Mouse (Mus musculus): Measurements from ENCODE around the gene Slc7a4.
A peak's percentile ranks its signal among the peaks of the same experiment; 100 is the strongest.
"Not testable (repeated sequence)": the region's sequence is repeated elsewhere in the genome, so short reads cannot be mapped to it uniquely, and the experiment has no call there.

The Slc7a4 gene

DNA sequence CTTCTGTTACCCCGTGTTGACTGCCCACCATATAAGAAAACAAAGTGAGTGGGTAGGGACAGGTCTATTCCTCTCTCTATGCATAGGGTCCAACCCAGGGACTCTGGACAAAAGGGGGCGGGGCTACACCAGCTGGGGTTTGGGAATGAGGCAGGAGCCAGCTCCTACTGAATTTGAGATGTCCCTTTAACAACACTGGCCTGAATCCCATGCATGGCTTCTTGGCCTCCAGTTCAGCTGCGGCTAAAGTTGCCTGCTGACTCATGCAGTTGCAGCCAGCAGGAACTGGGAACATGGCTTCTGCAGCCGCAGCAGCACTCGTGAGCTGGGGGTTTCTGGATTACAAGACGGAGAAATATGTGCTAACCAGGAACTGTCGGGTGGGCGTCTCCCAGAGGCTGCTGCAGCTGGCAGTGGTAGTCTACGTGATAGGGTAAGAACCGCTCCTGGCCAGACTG, 21.2 kb downstream of the Slc7a4 start, which contains the start of gene P2rx6:
TSS of gene P2rx6 (plus strand) at position 135 of the 458 bp plus-strand sequence.
- peak; percentile 42 for DNase-seq (ENCODE audit: low spot score)

DNA sequence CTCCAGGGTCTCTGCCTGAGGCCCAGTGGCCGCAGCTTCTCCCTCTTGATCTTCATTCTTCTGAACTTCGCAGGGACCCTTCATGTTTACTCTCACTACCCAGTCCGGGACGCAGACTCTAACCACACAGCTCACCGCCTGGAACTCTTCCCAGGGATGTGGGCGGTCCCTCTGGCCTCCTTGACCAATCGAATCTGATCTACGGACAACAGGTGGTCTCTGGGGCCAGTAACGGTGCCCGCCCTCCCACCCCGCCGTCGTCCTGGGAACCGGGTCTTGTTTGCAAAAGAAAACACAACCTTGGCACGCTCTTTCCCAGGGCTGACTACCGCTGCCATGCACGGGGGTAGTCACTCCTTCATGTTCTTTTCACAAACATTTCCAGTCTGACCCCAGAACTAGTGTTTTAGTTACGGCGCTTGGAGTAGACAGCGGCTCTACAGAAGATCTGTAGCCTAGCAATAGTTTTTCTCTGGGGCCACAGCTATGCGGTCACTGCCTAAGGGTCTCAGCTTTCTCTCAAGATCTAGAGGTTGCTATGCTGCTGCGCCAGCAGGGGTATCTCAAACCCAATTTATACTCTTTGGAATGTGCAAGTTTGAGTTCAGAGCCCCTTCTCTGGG, 21.8 kb downstream of the Slc7a4 start, which contains the start of gene Lrrc74b:
TSS of gene Lrrc74b (minus strand) at position 120 of the 623 bp plus-strand sequence.
- peak; percentile 71 for DNase-seq (ENCODE audit: low spot score)

DNA sequence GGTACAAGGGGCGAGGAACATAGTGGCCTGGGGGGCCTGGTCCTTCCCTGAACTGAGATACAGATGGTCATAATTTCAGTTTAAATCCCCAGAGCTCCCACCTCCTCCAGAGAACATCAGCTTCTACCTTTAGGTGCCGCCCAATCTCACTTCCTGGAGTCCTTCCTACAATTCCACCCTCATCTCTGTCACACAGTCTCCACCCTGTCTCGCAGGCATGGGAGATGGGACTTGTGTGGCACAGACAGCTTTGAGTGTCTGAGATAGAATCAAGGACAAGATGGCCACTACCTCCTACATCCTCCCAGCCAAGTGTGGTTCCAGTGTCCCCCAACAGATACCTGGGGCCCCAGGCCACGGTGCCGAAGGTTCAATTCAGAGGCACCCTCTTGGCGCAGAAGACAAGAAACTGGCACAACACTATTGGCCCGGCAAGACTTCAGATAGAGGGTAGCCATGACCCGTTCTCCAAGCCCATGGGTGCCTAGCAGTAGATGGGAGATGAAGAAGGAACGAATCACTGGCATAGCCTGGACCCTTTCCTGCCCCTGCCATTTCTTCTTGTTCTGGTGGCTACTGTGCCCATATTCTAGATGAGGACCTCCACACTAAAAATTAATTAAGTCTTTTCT, 23.5 kb downstream of the Slc7a4 start:
- DNase-seq (ENCODE audit: low spot score), result no peak

DNA sequence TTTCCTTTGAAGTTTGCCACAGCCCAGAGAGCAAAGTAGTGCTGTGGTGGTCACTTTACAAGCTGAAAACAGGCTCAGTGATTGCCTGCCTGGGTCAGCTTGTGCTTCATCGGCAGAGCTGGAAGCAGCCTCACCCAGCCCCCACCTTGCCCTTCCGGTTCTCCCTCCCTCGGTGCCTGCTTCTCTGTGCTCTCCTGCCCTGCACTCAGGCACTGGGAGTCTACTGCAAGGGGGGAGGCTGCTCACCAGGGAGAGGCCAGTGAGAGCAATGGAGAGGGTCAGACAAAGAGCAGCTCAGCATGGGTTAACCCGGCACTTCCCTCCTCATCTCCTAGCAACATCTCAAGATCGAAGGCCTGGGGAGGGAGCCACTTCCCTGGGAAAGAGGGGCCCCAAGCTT, 24.2 kb downstream of the Slc7a4 start:
- no peak for DNase-seq (ENCODE audit: low spot score)

DNA sequence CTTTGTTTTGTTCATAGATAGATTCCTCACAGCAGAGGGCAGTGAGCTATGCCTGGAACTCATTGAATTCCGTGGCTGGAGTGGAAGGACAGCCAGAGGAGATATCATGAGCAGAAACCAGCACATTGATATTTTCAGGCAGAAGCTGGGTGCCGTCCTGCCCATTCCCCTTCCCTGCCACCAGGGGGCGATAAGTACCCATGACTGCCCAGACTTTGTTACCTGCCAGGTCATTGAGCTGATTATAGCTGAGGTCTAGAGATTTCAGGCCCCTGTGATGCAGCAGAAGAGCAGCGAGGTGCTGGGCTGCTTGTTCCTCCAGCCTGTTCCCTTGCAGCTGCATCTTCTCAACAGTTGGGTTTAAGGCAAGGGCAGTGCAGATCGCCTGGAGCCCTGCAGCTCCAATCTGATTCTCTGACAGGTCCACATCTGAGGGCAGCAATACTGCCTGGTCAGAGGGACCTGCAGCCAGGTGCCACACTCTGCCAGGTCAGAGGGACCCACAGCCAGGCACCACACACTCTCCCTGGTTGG, 25.0 kb downstream of the Slc7a4 start:
- DNase-seq (ENCODE audit: low spot score), result peak; percentile 72

DNA sequence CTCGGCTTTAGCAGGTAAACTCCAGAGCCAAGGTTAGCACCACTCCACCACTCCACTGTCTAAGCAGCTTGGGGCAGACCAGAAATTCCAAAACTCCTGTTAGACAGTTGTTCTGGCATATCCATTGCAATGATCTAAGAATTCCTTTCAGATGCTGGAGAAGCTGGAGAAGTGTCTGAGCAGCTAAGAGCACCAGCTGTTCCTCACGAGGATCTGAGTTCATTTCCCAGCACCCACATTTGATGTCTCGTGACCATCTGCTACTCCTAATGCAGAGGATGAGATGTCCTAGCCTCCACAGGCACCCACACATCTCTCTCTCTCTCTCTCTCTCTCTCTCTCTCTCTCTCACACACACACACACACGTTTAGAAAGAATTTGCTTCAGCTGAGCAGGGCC, 26.1 kb downstream of the Slc7a4 start:
- DNase-seq (ENCODE audit: low spot score), result no peak

DNA sequence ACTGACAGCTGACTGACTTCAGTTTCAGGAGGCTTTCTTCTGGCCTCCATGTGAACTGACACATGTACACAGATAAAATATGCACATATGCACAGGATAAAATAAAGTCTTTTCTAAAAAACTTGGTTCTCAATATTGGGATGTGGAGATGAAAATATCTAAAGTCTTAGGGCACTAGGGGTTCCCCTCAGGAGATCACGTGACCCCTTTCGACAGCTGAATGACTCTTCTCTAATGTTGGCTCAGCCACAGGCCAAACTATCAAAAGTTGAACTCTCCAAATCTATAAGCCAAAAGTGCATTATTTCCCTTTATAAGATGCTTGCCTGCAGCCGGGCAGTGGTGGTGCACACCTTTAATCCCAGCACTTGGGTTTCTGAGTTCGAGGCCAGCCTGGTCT, 26.8 kb downstream of the Slc7a4 start:
- no peak for DNase-seq (ENCODE audit: low spot score)

DNA sequence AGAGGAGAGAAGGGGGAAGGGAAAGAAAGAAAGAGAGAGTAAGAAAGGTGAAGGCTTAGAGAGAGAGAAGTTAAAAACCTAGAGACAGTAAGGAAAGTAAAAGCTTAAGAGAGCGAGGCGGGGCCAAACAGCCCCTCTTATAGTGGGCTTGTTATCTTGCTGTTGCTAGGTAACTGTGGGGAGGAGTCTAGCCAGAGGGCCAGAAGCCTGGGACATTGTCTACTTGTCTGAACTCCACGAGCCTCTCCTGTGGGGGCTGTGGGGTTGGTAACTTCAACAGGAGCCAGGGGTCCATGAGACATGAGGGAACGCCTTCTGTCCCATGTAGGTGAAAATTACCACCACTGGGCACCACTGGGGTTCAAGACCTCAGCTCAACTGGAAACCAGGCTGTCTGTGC, 28.3 kb downstream of the Slc7a4 start:
- not testable (repeated sequence) for DNase-seq (ENCODE audit: low spot score)

DNA sequence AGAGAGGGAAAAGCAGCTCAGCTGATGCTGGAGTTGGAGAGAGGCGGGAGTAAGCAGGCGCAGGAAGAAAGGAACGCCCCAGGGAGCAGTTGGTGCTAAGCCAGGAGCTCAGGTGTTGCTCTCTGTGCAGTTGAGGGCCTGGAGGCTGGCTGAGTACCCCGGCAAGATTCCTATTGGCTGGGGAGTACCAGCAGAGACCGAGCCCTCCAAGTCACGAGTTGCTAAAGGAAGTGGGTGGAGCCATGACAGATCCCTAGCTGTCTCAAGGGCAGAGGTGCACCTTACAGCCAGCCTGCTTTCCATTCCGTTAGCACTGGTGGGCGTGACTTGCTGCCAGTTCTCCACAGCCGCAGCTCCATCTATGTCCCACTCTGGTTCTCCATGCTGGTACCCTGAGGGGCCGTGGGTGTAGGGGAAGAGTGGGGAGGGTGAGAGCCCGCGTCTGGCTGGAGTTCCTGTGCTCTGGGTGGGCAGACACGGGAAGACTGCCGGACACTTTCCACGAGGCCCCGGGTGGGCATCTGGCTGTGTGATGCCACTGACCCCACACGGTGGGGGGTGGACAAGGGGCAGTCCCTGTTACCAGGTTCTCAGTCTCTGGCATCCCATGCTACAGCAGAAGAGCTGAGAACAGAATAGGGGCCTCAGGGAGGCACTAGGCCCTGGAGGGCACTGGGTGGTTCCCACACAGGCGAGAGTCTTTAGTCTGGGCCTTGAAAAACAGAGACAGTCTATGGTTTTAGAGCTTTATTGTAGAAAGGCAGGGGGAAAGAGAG, 28.9 kb downstream of the Slc7a4 start:
- DNase-seq (ENCODE audit: low spot score), result peak; percentile 31

DNA sequence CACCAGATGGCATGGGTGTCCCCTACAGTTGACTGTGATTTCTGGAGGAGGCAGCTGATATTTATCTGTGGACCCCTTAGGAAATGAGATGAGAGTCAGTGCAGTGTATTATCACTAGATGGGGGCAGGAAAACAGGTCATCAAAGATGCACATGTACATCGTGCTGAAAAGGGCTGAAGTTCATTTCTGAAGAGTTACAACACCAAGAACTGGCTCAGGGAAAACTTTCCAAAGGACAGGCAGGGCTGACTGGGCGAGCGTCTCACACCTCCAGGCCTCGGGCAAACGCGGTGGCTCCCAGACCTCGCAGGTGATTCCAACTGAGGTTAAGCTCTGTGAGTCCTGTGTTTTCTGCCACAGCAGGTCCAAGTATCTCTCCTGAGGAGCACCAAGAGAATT, 30.2 kb downstream of the Slc7a4 start:
- no peak for DNase-seq (ENCODE audit: low spot score)

DNA sequence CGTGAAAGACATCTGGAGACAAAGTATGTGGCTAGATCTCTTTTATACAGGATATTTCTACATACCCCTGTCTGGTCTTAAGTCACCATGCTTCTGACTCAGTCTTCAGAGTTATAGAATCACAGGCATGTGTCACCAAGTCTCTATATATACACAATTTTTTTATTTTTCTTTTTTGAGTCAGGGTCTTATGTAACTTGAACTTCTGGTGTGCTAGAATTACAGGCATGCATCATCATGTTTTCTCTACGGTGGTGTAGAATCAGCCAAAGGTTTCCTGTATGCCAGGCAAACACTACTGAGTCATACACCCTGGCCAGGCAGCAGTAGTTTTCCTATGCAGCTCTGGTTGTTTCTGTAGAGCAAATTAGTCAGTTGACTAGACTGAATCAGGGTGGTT, 40.4 kb downstream of the Slc7a4 start:
- no peak for DNase-seq (ENCODE audit: low spot score)

DNA sequence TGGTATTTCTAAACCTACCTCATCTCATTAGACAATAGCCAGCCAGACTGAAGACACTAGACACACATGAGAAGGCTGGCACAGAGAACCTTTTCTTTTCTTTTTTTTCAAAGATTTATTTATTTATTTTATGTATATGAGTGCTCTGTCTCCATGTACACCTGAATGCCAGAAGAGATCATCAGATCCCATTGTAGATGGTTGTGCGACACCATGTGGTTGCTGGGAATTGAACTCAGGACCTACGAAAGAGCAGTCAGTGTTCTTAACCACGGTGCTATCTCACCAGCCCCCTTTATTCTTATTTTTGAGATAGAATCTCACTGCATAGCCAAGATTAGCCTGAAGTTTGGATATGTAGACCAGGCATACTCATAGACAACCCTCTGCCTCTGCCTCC, 46.4 kb downstream of the Slc7a4 start:
- no peak for DNase-seq (ENCODE audit: low spot score)

DNA sequence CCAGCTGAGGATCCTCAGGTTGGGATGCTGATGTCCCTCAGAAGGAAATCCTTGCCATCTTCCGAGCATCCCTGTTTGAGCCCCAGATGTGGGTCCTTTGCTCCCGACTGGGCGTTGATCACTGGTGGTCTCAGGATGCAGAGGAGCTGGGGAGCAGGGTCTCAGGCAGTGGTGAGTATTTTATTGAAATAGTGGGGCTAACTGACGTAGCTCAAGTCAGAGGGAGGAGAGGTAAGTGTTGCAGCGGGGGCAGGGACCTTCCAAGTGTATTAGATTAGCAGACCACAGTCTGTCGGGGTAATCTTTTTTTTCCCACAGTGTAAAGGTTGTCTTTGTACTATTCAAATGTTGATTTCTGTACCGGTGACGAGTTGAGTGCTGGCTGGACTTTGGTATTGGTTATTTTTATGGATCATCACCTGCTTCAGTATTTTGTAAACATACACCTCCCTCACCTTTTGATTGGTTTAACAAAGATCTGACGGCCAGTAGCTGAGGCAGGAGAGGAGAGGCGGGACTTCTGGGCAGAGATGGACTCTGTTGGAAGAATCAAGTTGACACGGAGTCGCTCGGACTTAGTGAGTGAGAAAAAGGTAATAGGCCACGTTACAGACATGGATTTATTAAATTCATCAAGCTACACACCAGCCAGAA, 50.2 kb downstream of the Slc7a4 start:
- DNase-seq (ENCODE audit: low spot score), result no peak

DNA sequence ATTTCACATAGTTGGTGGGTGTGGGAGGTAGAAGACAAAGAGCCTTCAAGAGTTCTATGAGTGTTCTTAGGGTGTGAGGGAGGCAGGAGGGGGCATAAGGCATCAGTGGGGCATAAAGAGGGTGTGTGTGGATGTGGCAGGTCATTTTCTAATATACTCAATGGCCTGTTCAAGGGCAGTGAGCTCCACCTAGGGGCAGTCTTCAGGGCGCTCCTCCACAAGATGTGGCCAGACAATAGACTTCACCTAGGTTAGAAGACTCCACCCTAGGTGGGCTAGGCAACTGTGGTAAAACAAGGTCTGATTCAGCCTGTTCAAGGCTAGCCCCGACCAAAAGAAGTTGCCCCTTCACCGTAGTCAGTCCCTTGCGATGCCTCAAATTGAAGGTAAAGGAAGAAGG, 50.7 kb downstream of the Slc7a4 start:
- no peak for DNase-seq (ENCODE audit: low spot score)

DNA sequence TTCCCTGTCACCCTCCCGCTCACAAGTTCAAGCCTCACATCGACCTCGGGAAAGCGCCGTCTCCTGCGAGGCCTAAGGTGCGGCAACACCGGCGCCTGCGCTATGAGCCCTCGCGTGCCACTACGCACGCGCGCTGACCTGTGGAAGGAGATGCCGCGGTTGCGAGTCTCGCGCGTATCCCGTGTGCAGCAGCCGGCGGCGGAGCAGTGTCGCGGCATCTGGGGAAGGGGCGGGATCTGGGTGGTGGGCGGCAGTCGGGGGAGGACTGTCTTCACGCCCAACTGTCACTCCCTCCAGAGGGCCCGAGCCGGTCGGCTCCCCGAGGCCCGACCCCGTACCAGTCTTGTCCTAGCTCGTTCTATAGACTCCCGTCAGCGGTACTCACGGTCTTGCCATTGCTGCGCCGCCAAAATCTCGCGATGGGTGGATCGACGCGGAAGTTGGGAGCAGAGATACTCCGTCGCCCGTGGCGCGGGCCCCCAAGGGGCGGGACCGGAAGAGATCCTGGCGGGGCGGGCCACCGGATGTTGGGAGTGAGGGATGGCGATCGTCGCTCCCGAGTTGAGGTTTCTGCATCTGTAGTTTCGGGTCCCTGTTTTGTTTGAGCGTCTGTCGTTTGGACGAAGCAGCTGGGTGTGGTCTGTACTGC, 52.2 kb downstream of the Slc7a4 start, which contains the start of gene Thap7:
TSS of gene Thap7 (minus strand) at position 497 of the 649 bp plus-strand sequence.
- DNase-seq (ENCODE audit: low spot score), result peak; percentile 93

DNA sequence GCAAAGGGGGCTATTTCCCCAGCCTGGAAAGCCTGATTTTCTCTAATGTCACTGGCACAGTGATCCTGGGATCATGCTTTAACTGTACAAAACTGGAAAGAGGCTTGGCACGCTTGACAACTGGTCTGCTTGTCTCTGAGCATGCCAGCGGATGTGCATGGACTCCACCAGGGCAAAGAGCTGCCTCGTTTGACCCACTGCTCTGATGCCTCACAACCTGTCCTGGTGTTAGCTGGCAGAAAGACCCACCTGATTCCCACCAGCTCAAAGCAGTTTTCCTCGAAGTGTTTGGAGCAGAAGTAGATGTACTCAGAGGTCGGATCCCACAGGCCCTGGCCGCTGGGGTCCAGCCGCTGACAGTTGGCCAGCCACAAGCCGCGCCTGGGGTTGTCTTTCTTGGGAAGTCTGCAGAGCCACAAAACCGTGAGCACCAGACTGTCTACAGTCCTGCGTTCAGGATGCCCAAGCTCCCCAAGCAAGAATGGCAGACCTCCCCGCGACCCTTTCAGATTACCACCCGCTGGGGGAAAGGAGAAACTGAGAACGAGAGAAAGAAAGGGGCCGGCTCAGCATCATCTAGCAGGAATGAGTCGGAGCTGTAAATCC, 52.9 kb downstream of the Slc7a4 start:
- DNase-seq (ENCODE audit: low spot score), result no peak

DNA sequence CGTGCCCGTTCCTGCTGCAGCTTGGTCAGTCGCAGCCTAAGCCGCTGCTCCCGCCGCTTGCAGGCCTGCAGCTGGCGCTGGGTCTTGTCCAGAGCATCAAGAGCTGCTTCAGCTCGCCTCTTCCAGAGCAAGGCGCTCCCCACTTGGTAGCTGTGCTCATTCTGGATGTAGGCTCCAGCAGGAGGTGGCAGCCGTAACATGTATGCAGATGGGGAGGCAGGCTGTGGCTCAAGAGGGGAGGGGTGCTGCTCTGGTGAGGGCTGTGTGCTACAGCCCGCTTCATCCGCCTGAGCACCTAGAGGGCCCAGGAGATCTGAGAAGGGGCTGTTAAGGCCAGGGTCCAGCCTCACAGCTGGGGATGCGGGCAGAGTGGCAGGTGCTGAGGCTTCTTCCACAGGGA, 54.7 kb downstream of the Slc7a4 start:
- no peak for DNase-seq (ENCODE audit: low spot score)

DNA sequence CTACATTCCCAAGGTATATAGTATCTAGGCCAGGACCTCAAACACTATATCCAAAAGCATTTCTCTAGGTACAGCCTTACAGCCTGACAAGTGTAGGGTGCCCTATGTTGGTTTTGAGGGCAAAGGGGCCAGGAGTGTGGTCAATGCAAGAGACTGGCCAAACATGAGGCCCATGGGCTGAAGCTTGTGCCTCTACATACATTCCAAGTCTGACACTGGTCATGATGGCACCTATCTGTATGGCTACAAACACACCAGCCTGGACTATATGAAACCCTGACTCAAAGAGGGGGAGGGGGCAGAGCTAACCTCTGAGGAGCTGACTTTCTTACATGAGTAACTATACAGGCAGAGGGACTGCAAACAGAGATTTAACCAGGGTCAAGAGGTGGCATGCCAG, 55.4 kb downstream of the Slc7a4 start:
- DNase-seq (ENCODE audit: low spot score), result no peak

DNA sequence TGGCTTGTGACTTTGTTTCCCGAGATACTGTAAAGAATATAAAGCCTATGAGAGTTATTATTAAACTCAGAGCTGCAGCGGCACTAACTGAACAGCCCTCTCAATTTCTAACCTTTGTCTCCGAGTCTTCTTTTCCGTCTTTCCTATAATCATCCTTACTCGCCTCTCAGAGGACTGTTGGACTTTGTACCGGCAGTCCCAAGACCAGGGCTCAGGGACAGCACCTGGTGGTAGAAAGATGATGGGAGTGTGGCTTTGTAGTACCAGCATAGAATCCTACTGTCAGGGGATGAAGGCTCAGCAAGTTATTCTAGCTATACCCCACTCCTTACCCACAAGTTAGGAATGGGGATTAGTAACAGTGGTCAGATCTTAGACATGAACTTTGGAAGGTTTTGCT, 56.8 kb downstream of the Slc7a4 start:
- DNase-seq (ENCODE audit: low spot score), result no peak

DNA sequence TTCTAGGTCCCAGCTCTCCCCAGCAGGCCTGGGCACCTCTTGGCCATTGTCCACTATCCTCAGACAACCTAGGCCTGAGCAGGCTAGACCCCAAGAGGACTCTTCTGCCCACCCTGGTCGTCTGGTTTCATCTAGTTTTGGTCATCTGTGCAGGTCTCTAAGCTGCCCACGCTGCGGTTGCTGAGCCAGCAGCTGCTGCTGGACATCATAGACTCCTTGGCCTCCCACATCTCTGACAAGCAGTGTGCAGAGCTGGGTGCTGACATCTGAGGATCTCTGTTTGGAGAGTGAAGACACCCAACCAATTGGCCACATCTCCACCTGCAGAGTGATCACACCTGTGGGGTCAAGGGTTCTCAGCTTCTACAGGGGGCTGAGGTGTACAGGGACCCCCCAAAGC, 57.5 kb downstream of the Slc7a4 start:
- no peak for DNase-seq (ENCODE audit: low spot score)

DNA sequence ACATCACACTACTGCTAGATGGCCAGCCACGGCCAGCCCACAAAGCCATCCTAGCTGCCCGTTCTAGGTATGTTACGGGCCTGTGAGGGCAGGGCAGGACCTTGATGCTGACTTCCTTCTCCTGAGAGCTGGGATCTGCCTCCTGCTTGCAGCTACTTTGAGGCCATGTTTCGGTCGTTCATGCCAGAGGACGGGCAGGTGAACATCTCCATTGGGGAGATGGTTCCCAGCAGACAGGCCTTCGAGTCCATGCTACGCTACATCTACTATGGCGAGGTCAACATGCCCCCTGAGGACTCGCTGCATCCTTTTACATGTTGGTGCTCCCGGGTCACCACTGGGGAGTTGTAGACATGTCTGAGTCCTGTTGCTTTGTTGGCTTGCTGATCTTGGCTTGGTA, 58.9 kb downstream of the Slc7a4 start:
- DNase-seq (ENCODE audit: low spot score), result no peak
